Mouse (Mus musculus) ES-Bruce4 (cell line): Measurements from ENCODE around the gene Heatr6. TPM values are rescaled to one million over a fixed set of nuclear protein-coding genes. Genes with fewer than 3 reads are reported as not detected.

Source experiments
- H3K27ac ChIP-seq: 2 replicates; pipeline ENCODE4 v1.5.1; 2012; ENCODE audit warnings: low read length, inconsistent platforms; ENCODE audit not compliant: insufficient read depth
- H3K27me3 ChIP-seq: 2 replicates; pipeline ENCODE4 v1.6.1; 2012; ENCODE audit warnings: mild to moderate bottlenecking, low read length, inconsistent platforms; ENCODE audit not compliant: control insufficient read depth, poor library complexity, insufficient read depth, severe bottlenecking
- H3K36me3 ChIP-seq: 2 replicates; pipeline ENCODE4 v1.6.1; 2012; ENCODE audit warnings: inconsistent platforms, mild to moderate bottlenecking, low read length, moderate library complexity; ENCODE audit not compliant: control insufficient read depth, poor library complexity, insufficient read depth, severe bottlenecking
- H3K4me1 ChIP-seq: one replicate; pipeline ENCODE4 v1.8.1; 2011; ENCODE audit warnings: low read length; ENCODE audit not compliant: control insufficient read depth, insufficient read depth
- H3K4me3 ChIP-seq: 2 replicates; pipeline ENCODE4 v1.5.1; 2011; ENCODE audit warnings: low read depth, mild to moderate bottlenecking, low read length
- H3K9ac ChIP-seq: 2 replicates; pipeline ENCODE4 v1.6.1; 2012; ENCODE audit warnings: low read depth, mild to moderate bottlenecking, inconsistent platforms; ENCODE audit not compliant: poor library complexity, severe bottlenecking
- H3K9me3 ChIP-seq: replicated peaks from 2 replicates; pipeline ENCODE4 v1.6.1; 2012; ENCODE audit warnings: mild to moderate bottlenecking, low read length, inconsistent platforms; ENCODE audit not compliant: control insufficient read depth, poor library complexity, insufficient read depth, severe bottlenecking
- CTCF ChIP-seq: IDR thresholded peaks from one replicate; pipeline ENCODE4 v1.8.1; 2011; ENCODE audit warnings: low read depth, low read length
- POLR2A ChIP-seq: IDR thresholded peaks from one replicate; pipeline ENCODE4 v1.8.1; 2011; ENCODE audit warnings: low read length; ENCODE audit not compliant: insufficient read depth
- polyA plus RNA-seq: library from polyadenylated mRNA; stranded (reverse); fragments of >200 nt; gene quantifications from 2 replicates; pipeline ENCODE4 v1.2.4, GENCODE M21; 2011; ENCODE audit warnings: low read depth; ENCODE audit not compliant: missing spikeins, insufficient read depth, insufficient read length

Heatr6 gene
- polyA plus RNA-seq, 1 experiment: 20.7 TPM

DNA sequence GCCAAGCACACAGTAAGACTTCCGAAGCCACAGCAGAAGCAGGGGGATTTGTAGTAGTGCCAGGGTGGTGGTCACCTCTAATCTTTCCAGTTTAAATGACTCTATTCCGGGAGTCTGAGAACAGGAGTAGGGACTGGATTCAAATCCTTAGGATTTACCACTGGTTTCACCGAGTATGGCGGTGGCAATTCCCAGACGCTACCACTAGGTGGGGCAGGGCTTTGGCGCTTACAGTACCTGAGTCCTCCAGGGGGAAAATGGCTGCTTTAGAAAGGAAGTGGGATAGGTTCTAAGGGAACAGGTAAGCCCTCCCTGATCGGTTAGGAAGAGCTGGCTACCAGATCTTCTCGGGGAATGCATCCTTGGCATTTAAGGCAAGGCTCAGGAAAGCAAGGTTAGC lies 78.9 kb downstream of the Heatr6 start:
- Histone ChIP-seq H3K36me3 (no peaks in the 10 kb centered on the region), H3K9ac (no peak overlapping the region)
- TF ChIP-seq POLR2A: no peak
- peak; percentile 73 for TF ChIP-seq CTCF

More for the DNA sequence above, 78.9 kb downstream of the Heatr6 start:
- Histone ChIP-seq H3K27ac (no peak overlapping the region), H3K9me3 (no peaks in the 10 kb centered on the region), H3K4me1 (no peaks in the 10 kb centered on the region), H3K27me3 (no peaks in the 10 kb centered on the region; the same call in 1 of the 2 replicates), H3K4me3 (no peak overlapping the region)

Other genes with a start within 250 kb of the Heatr6 start
- gene Heatr9, start 231.5 kb upstream of the Heatr6 start, polyA plus RNA-seq: not detected in 2 replicates
- gene Ccl5, start 223.2 kb upstream of the Heatr6 start, polyA plus RNA-seq: not detected in 2 replicates
- gene Ccl9, start 175.1 kb upstream of the Heatr6 start, polyA plus RNA-seq: not detected in 2 replicates
- gene Ccl6, start 160.6 kb upstream of the Heatr6 start, polyA plus RNA-seq: not detected in 2 replicates
- gene Rpl9-ps1, start 108.1 kb upstream of the Heatr6 start, polyA plus RNA-seq: not detected in 2 replicates
- not detected in 2 replicates for gene Ccl3, start 104.3 kb upstream of the Heatr6 start, polyA plus RNA-seq
- not detected in 2 replicates for gene Ccl4, start 91.1 kb upstream of the Heatr6 start, polyA plus RNA-seq
- not detected in 2 replicates for gene Wfdc17, start 49.7 kb upstream of the Heatr6 start, polyA plus RNA-seq
- gene Wfdc18, start 44.7 kb upstream of the Heatr6 start, polyA plus RNA-seq: not detected in 2 replicates
- gene Wfdc21, start 6.8 kb upstream of the Heatr6 start, polyA plus RNA-seq: not detected in 2 replicates
- 0.27 TPM in 1 of 2 replicates, not detected in the other for gene Hnf1b, start 96.4 kb downstream of the Heatr6 start, polyA plus RNA-seq
- gene Ddx52, start 188.4 kb downstream of the Heatr6 start, polyA plus RNA-seq: 36.9 and 39.1 TPM in 2 replicates
- gene Synrg, start 210.7 kb downstream of the Heatr6 start, polyA plus RNA-seq: 16.0 and 16.4 TPM in 2 replicates